Mouse (Mus musculus) hindbrain, embryonic 15.5 days (tissue): Measurements from ENCODE around the gene Vmn1r198. TPM values are rescaled to one million over a fixed set of nuclear protein-coding genes. Genes with fewer than 3 reads are reported as not detected.

Source experiments
- ATAC-seq: fragments of 200-750 bp; cut with Nextera tagmentation; 2 replicates; pipeline ENCODE4 v1.8.0; 2017; ENCODE audit warnings: low read depth, moderate number of reproducible peaks, moderate TSS enrichment; ENCODE audit not compliant: low FRiP score
- H3K27ac ChIP-seq: fragments of 300-500 bp; sonication (generic); replicated peaks from 2 replicates; pipeline ENCODE4 v1.5.1; 2015; ENCODE audit warnings: mild to moderate bottlenecking, inconsistent platforms
- H3K27me3 ChIP-seq: fragments of 300-500 bp; sonication (generic); 2 replicates; pipeline ENCODE4 v1.6.1; 2015; ENCODE audit warnings: control low read depth, inconsistent platforms
- H3K36me3 ChIP-seq: fragments of 300-500 bp; sonication (generic); 2 replicates; pipeline ENCODE4 v1.6.1; 2015; ENCODE audit warnings: control low read depth, inconsistent platforms
- H3K4me1 ChIP-seq: fragments of 300-500 bp; sonication (generic); replicated peaks from 2 replicates; pipeline ENCODE4 v1.6.1; 2015; ENCODE audit warnings: control low read depth, inconsistent platforms
- H3K4me2 ChIP-seq: fragments of 300-500 bp; sonication (generic); 2 replicates; pipeline ENCODE4 v1.6.1; 2015; ENCODE audit warnings: moderate library complexity, mild to moderate bottlenecking, inconsistent platforms
- H3K4me3 ChIP-seq: fragments of 300-500 bp; sonication (generic); 2 replicates; pipeline ENCODE4 v1.5.1; 2015; ENCODE audit warnings: mild to moderate bottlenecking, inconsistent platforms
- H3K9ac ChIP-seq: fragments of 300-500 bp; sonication (generic); 2 replicates; pipeline ENCODE4 v1.6.1; 2015; ENCODE audit warnings: inconsistent platforms
- H3K9me3 ChIP-seq: fragments of 300-500 bp; sonication (generic); 2 replicates; pipeline ENCODE4 v1.6.1; 2016; ENCODE audit warnings: control low read depth, inconsistent platforms
- WGBS: fragments of 180-500 bp; shearing (Covaris S2); methylation state at CpG from one replicate; pipeline ENCODE4 v1.1.7; 2015; 5-methylcytosine and 5-hydroxymethylcytosine counted together
- polyA plus RNA-seq: library from polyadenylated mRNA; unstranded; fragments of >200 nt; fragmentation: Nextera tagmentation; extraction: Ambion mirVana; gene quantifications from 2 replicates; pipeline ENCODE4 v1.2.1, GENCODE M21; 2015

The Vmn1r198 gene
- polyA plus RNA-seq, 1 experiment from 2014 or later = not detected

DNA sequence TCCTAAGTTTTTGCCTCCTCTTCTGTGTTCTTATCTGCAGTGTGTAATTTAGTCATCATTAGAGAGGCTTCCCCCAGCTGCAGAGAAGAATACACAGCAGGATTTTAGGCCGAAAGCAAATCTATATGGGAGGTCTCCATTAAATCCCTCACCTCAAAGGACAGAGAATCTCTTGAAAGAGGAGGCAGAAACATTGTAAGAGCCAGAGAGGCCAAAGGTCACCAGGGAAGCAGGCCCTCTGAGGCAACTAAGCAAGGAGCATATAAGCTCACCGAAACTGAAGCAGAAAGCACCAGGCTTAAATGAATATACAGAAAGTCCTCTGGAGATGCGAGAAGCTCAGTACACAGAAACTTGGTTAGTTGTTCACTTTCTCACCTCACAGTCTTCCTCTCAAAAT lies 39.9 kb downstream of the Vmn1r198 start, which contains the start of gene Vmn1r200:
TSS of gene Vmn1r200 (plus strand) at position 301 of the 400 bp plus-strand sequence.
- no peak within 1 kb of the TSS for H3K4me2 ChIP-seq
- WGBS = 43% methylated on average over 3 of the region's 3 CpGs
- ATAC-seq = no peak
- H3K27me3 ChIP-seq = no peaks in the 10 kb centered on the region
- H3K9ac ChIP-seq = no peak within 1 kb of the TSS
- H3K4me3 ChIP-seq = no peak within 1 kb of the TSS
- no peak within 1 kb of the TSS for H3K27ac ChIP-seq
- H3K36me3 ChIP-seq = no peaks in the 10 kb centered on the region
- H3K4me1 ChIP-seq = no peaks in the 10 kb centered on the region
- H3K9me3 ChIP-seq = no peaks in the 10 kb centered on the region

DNA sequence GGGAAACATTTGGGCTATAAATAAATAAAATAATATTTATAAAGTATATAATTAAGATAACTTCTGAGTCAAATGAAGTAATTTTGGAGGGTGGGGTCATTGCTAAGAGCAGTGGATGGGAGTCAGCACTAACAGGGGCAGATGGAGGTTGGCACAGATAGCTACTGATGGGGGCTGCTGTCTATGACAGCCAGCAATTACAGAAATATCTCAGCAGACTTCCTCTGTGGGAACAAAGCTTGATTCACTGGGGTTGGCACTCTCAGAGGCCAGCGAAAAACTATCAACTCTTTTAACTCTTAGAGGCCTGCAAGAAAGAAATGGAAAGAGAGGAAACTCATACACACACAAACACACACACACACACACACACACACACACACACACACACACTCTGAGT lies 52.8 kb downstream of the Vmn1r198 start:
- Histone ChIP-seq H3K4me2 (no peak overlapping the region), H3K9ac (no peak overlapping the region), H3K27ac (no peak overlapping the region), H3K9me3 (no peaks in the 10 kb centered on the region), H3K4me1 (no peaks in the 10 kb centered on the region), H3K27me3 (no peaks in the 10 kb centered on the region), H3K36me3 (no peaks in the 10 kb centered on the region), H3K4me3 (no peak overlapping the region)
- WGBS = 62% methylated on average over 1 of the region's 1 CpGs
- no peak for ATAC-seq

Other genes starting within 250 kb of the Vmn1r198 start
- gene Vmn1r189, start 244.5 kb upstream of the Vmn1r198 start, polyA plus RNA-seq = not detected in 2 replicates
- gene Vmn1r191, start 166.4 kb upstream of the Vmn1r198 start, polyA plus RNA-seq = not detected in 2 replicates
- gene Vmn1r192, start 159.2 kb upstream of the Vmn1r198 start, polyA plus RNA-seq = not detected in 2 replicates
- gene Vmn1r193, start 127.2 kb upstream of the Vmn1r198 start, polyA plus RNA-seq = not detected in 2 replicates
- not detected in 2 replicates for gene Vmn1r194, start 106.1 kb upstream of the Vmn1r198 start, polyA plus RNA-seq
- gene Vmn1r195, start 79.8 kb upstream of the Vmn1r198 start, polyA plus RNA-seq = not detected in 2 replicates
- not detected in 2 replicates for gene Vmn1r196, start 60.4 kb upstream of the Vmn1r198 start, polyA plus RNA-seq
- not detected in 2 replicates for gene Vmn1r197, start 25.8 kb upstream of the Vmn1r198 start, polyA plus RNA-seq
- not detected in 2 replicates for gene Vmn1r199, start 29.5 kb downstream of the Vmn1r198 start, polyA plus RNA-seq
- gene Vmn1r200, start 40.0 kb downstream of the Vmn1r198 start, polyA plus RNA-seq = 0.05 TPM in 1 of 2 replicates, not detected in the other
- not detected in 2 replicates for gene Vmn1r201, start 121.6 kb downstream of the Vmn1r198 start, polyA plus RNA-seq
- gene Vmn1r202, start 155.0 kb downstream of the Vmn1r198 start, polyA plus RNA-seq = not detected in 2 replicates
- not detected in 2 replicates for gene Vmn1r203, start 167.8 kb downstream of the Vmn1r198 start, polyA plus RNA-seq
- not detected in 2 replicates for gene Vmn1r204, start 202.8 kb downstream of the Vmn1r198 start, polyA plus RNA-seq
- gene Vmn1r205, start 242.6 kb downstream of the Vmn1r198 start, polyA plus RNA-seq = not detected in 2 replicates